11 mouse cellular contexts compared by ENCODE assay signal in the genomic region with DNA sequence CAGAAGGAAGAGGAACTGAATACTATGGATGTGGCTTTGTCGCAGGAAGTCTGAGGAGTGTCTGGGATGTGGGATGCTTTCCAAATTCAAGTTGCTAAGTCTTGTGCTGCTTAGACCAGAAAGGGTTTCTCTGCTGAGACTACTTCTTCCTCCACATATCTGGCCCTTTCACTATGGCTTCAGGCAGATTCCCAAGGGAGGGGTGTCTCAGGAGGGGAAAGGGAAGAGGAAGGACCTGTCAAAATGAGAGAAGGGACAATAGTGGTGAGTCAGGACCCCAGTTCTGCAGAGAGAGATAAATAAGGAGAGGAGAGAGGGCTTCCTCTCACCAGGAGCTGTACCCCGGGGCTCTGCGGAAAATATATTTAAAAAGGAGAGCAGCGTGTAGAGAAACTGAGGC. TPM values are rescaled to one million over a fixed set of nuclear protein-coding genes. Genes with fewer than 3 reads are reported as not detected.
DNase-seq lines count a peak whose midpoint lies in the region; ATAC-seq and TF ChIP-seq lines count a peak whose summit lies in the region.
"Had no signal": no experiment of that assay in that cellular context is flagged by ENCODE, and none has a peak within 500 bp of the region (broad histone marks: within the 10 kb centered on the region; RNA-seq: fewer than 3 reads in every experiment).

No protein-coding gene starts in this region.

- no peaks in the 10 kb centered on the region for H3K36me3 ChIP-seq in liver, embryonic 12.5 days
- no peaks in the 10 kb centered on the region for H3K36me3 ChIP-seq in liver, embryonic 11.5 days (ENCODE audit: control insufficient read depth, insufficient read depth, low read length)
- H3K36me3 ChIP-seq in heart, embryonic 11.5 days (ENCODE audit: control insufficient read depth, insufficient read depth, low read length): no peaks in the 10 kb centered on the region
- H3K36me3 ChIP-seq in liver, postnatal 0 days (replicated peaks; ENCODE audit: insufficient read depth, low read length): no peaks in the 10 kb centered on the region
- no peaks in the 10 kb centered on the region for H3K36me3 ChIP-seq in thymus, adult 2 months (ENCODE audit: control insufficient read depth, insufficient read depth, low read length)

- no peak for DNase-seq in liver, embryonic 11.5 days (ENCODE audit: low spot score)
- DNase-seq in kidney, adult 9 months: peak; percentile 59
- no peak for DNase-seq in liver, postnatal 0 days
- no peak for DNase-seq in spleen, postnatal 14 days (ENCODE audit: low spot score in 2 of 2)
- DNase-seq in thymus, adult 2 months: no peak
- DNase-seq in cerebellum, postnatal 36 days: no peak
- DNase-seq: cerebellum, adult 11 months; gastrocnemius, postnatal 14 days had no signal

- H3K27ac ChIP-seq in liver, embryonic 12.5 days: no peak overlapping the region
- no peak overlapping the region for H3K27ac ChIP-seq in liver, embryonic 11.5 days (ENCODE audit: low read depth, low read length)
- peak overlapping the region; percentile 24; the same call in 1 of the 2 replicates for H3K27ac ChIP-seq in heart, embryonic 11.5 days (ENCODE audit: low read depth, low read length)
- peak overlapping the region; percentile 22; the same call in 1 of the 2 replicates for H3K27ac ChIP-seq in liver, postnatal 0 days (ENCODE audit: low read depth)
- H3K27ac ChIP-seq in thymus, adult 2 months (ENCODE audit: control insufficient read depth, insufficient read depth, low read length): no peak overlapping the region
- H3K27ac ChIP-seq: layer of hippocampus, adult 2 months had no signal

- peak overlapping the region; percentile 22 for H3K4me3 ChIP-seq in liver, embryonic 12.5 days
- no peak overlapping the region for H3K4me3 ChIP-seq in liver, embryonic 11.5 days (ENCODE audit: low read depth, low read length)
- peak overlapping the region; percentile 41 for H3K4me3 ChIP-seq in heart, embryonic 11.5 days (ENCODE audit: low read depth, low read length)
- H3K4me3 ChIP-seq in liver, postnatal 0 days (ENCODE audit: low read depth, low read length): no peak overlapping the region
- H3K4me3 ChIP-seq in thymus, adult 2 months (ENCODE audit: control insufficient read depth, insufficient read depth, low read length): no peak overlapping the region

- H3K4me2 ChIP-seq in liver, embryonic 12.5 days: no peak overlapping the region
- H3K4me2 ChIP-seq in liver, embryonic 11.5 days: no peak overlapping the region
- H3K4me2 ChIP-seq in heart, embryonic 11.5 days: peak overlapping the region; percentile 84
- peak overlapping the region; percentile 45; the same call in 1 of the 2 replicates for H3K4me2 ChIP-seq in liver, postnatal 0 days (ENCODE audit: low read depth, low read length)

- no peak overlapping the region for H3K9ac ChIP-seq in liver, embryonic 12.5 days
- H3K9ac ChIP-seq in liver, embryonic 11.5 days (ENCODE audit: low read depth, low read length): no peak overlapping the region
- 0 out of 2 replicates have a peak overlapping the region, but pooled peaks have one; percentile 18 for H3K9ac ChIP-seq in heart, embryonic 11.5 days (ENCODE audit: low read depth, low read length)
- H3K9ac ChIP-seq in liver, postnatal 0 days (replicated peaks): no peak overlapping the region

- H3K9me3 ChIP-seq in liver, embryonic 12.5 days (replicated peaks): no peaks in the 10 kb centered on the region
- H3K9me3 ChIP-seq in liver, embryonic 11.5 days (ENCODE audit: control insufficient read depth, low read length): no peaks in the 10 kb centered on the region
- no peaks in the 10 kb centered on the region for H3K9me3 ChIP-seq in heart, embryonic 11.5 days (replicated peaks; ENCODE audit: control insufficient read depth, low read length)
- no peaks in the 10 kb centered on the region for H3K9me3 ChIP-seq in liver, postnatal 0 days (ENCODE audit: low read length)

- WGBS in liver, embryonic 12.5 days (ENCODE audit: insufficient replicate concordance): 10% methylated on average over 4 of the region's 4 CpGs
- 36% methylated on average over 4 of the region's 4 CpGs for WGBS in liver, embryonic 11.5 days
- WGBS in heart, embryonic 11.5 days (ENCODE audit: insufficient replicate concordance): 57% methylated on average over 4 of the region's 4 CpGs
- 18% methylated on average over 4 of the region's 4 CpGs for WGBS in liver, postnatal 0 days (ENCODE audit: insufficient replicate concordance)
- WGBS in thymus, adult 2 months: 11% methylated on average over 4 of the region's 4 CpGs

- no peak for TF ChIP-seq POLR2A in thymus, adult 2 months (IDR thresholded peaks at IDR 0.05; ENCODE audit: control insufficient read depth, extremely low read depth, insufficient read depth, low read length, poor library complexity)

- TF ChIP-seq EP300 in liver, postnatal 0 days (IDR thresholded peaks at IDR 0.05; ENCODE audit: low read depth): no peak

- ATAC-seq in liver, embryonic 12.5 days: no peak
- ATAC-seq in liver, embryonic 11.5 days (replicated peaks; ENCODE audit: low FRiP score): no peak
- ATAC-seq in heart, embryonic 11.5 days (replicated peaks; ENCODE audit: insufficient number of reproducible peaks, low FRiP score, low TSS enrichment): no peak
- ATAC-seq in liver, postnatal 0 days: peak; percentile 53; the same call in 1 of the 2 replicates

- peaks cover 39% of the 10 kb centered on the region for H3K27me3 ChIP-seq in liver, embryonic 12.5 days (replicated peaks)
- H3K27me3 ChIP-seq in liver, embryonic 11.5 days (replicated peaks; ENCODE audit: control insufficient read depth, insufficient read depth, low read length): peaks cover 22% of the 10 kb centered on the region
- no peaks in the 10 kb centered on the region for H3K27me3 ChIP-seq in heart, embryonic 11.5 days (ENCODE audit: control insufficient read depth, insufficient read depth, low read length)
- peaks cover 17% of the 10 kb centered on the region for H3K27me3 ChIP-seq in liver, postnatal 0 days (ENCODE audit: insufficient read depth, low read length)
- peaks cover 7% of the 10 kb centered on the region; the same call in 1 of the 2 replicates for H3K27me3 ChIP-seq in thymus, adult 2 months (ENCODE audit: control insufficient read depth, insufficient read depth, low read length)

- no peaks in the 10 kb centered on the region for H3K4me1 ChIP-seq in liver, embryonic 12.5 days
- no peaks in the 10 kb centered on the region for H3K4me1 ChIP-seq in liver, embryonic 11.5 days (replicated peaks; ENCODE audit: control insufficient read depth, insufficient read depth, low read length)
- peaks cover 41% of the 10 kb centered on the region for H3K4me1 ChIP-seq in heart, embryonic 11.5 days (ENCODE audit: control insufficient read depth, insufficient read depth, low read length)
- no peaks in the 10 kb centered on the region; the same call in 1 of the 2 replicates for H3K4me1 ChIP-seq in liver, postnatal 0 days (ENCODE audit: insufficient read depth)
- no peaks in the 10 kb centered on the region for H3K4me1 ChIP-seq in thymus, adult 2 months (replicated peaks; ENCODE audit: control insufficient read depth, insufficient read depth, low read length)

- no peak for TF ChIP-seq CTCF in liver, postnatal 0 days (IDR thresholded peaks at IDR 0.05; ENCODE audit: low read depth)
- TF ChIP-seq CTCF in thymus, adult 2 months (IDR thresholded peaks at IDR 0.05; ENCODE audit: borderline replicate concordance, control insufficient read depth, extremely low read depth, insufficient read depth, low read length, poor library complexity): no peak

RNA-seq across cellular contexts. Expression of a gene that starts 11.6 kb away (rescaled TPM):
- 2.8 and 3.4 TPM in 2 replicates for polyA plus RNA-seq in liver, embryonic 12.5 days (2016; fragmentation: Nextera tagmentation; extraction: Ambion mirVana)
- polyA plus RNA-seq in liver, embryonic 11.5 days (2014; fragmentation: Nextera tagmentation; extraction: Ambion mirVana): 4.7 and 5.3 TPM in 2 replicates
- 11.6 and 16.2 TPM in 2 replicates for polyA plus RNA-seq in heart, embryonic 11.5 days (2014; fragmentation: Nextera tagmentation; extraction: Ambion mirVana)
- 2.0 and 2.7 TPM in 2 replicates for polyA plus RNA-seq in liver, postnatal 0 days (2015; fragmentation: Nextera tagmentation; extraction: Ambion mirVana)
- polyA plus RNA-seq in thymus, adult 2 months (2012; rRNA removed): 4.8 and 6.2 TPM in 2 replicates

Comparison
In these comparisons a context has a peak if more than half of its experiments do, and no peak if none do; other contexts are left out.
1. H3K27ac ChIP-seq: peak in heart, embryonic 11.5 days (single experiment) and liver, postnatal 0 days (single experiment); none in liver, embryonic 12.5 days (single experiment), liver, embryonic 11.5 days (single experiment) and thymus, adult 2 months (single experiment).
2. H3K4me2 ChIP-seq: peak in heart, embryonic 11.5 days (single experiment) and liver, postnatal 0 days (single experiment); none in liver, embryonic 12.5 days (single experiment) and liver, embryonic 11.5 days (single experiment).
3. H3K4me3 ChIP-seq: peak in liver, embryonic 12.5 days (single experiment) and heart, embryonic 11.5 days (single experiment); none in liver, embryonic 11.5 days (single experiment), liver, postnatal 0 days (single experiment) and thymus, adult 2 months (single experiment).